Mouse (Mus musculus) spleen, postnatal 14 days (tissue): Measurements from ENCODE around the gene Selenoi.
"Not testable (repeated sequence)": the region's sequence is repeated elsewhere in the genome, so short reads cannot be mapped to it uniquely, and the experiment has no call there.

Source experiments
- DNase-seq, 2 experiments: peaks; one replicate each; pipeline ENCODE4 v3.0.0; 2021 to 2022; ENCODE audit warnings: low spot score in 2 of 2

Selenoi gene

DNA sequence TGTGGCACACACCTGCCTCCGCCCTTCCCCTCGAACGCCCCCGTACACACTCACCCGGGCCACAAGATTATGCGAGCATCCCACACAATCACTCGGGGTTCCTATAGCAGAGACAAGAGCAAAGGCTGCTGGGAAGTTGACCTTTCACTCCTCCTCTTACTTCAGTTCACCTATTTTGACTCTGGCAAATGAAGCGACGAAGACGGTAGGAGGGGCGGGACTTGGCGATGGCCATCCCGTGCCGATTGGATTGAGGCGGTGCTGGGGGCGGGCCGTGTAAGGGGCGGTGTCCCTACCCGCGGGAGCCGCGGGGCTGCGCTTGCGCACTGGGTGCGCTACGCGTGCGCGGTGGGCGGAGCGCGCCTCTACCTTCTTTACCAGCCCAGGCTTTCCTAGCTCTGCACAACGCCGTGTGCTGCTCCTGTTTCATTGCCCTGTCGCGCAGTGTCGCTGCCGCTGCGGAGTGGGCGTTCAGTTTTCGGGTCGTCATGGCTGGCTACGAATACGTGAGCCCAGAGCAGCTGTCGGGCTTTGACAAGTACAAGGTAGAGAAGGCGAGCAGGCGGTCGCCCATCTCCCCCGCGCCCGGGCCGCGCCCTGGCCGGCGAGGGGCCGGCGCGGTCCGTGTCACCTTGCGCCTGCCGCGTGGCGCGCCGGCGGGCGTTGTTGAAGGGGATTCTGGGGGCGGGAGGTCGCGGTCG lies at the start of gene Selenoi:
Gene Selenoi, plus strand, starts transcription at position 311 of the 701 bp plus-strand sequence.
- peak; percentile 97 to 98 for DNase-seq

DNA sequence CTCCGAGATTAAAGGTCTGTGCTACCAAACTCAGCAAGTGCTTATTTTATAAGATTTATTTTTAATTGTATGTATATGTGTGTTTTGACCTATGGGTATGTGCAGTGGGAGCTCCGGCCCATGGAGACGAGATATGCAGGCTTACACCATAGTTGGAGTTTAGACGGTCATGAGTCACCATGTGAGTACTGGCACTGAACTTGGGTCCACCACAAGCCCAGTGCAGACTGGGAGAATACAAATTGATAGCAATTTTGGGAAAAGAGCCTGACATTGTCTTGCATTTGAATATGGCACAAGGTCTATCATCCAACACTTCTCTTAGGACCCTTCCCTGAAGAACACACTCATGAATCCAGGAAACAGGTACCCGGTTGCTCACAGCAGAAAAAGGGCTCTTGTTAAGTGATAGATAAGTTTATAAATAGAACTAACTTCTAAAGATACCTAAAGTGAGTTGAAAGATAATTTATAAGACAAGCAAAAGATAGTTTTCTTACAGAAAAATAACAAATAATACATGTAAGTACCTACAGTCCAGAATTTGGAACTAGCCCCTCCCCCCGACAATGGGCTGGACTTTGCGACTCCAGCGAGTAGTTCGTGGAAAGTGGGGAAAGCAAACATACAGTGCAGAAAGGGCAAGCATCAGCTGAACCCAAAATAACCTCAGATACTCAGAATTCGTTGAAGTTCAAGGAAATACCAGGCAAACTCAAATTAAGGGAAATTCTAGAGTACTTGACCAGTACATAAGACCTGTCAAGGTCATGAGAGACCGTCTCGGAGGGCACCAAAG lies 44.5 kb upstream of the Selenoi start:
- DNase-seq: no peak

DNA sequence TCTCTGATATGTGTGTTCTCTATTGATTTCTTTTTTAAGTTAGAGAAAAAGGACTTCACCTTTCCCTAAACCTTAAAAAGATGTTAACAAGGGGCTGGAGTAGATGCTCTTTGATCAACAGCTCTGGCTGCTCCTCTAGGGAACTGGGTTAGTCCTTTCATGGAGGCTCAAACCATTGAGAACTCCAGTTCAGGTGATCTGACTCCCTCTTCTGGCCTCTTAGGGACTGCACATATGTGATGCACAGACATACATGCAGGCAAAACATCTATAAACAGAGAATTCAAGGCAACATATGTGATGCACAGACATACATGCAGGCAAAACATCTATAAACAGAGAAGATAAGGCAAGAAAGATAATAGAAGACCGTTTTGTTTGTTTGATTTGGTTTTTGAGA lies 39.9 kb upstream of the Selenoi start:
- DNase-seq: no peak

DNA sequence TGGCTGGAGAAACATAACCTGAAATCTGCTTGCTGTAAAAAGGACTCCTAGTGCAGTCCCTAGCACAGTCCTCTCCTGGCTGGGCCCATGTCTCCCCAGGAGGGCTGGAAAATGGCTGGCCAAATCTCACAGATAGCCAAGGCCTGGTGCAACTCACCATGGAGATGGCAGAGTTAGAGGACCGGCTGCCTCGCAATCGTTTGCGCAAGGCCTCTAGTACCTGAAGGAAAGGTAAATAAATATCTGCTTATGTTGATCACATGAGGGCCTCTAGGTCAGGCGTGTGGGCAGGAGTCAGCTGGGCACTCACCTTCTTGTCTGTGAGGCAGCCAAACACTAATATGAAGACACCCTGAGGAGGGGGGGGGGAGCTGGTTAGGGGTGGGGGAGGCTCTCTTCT lies 37.0 kb upstream of the Selenoi start:
- no peak for DNase-seq

DNA sequence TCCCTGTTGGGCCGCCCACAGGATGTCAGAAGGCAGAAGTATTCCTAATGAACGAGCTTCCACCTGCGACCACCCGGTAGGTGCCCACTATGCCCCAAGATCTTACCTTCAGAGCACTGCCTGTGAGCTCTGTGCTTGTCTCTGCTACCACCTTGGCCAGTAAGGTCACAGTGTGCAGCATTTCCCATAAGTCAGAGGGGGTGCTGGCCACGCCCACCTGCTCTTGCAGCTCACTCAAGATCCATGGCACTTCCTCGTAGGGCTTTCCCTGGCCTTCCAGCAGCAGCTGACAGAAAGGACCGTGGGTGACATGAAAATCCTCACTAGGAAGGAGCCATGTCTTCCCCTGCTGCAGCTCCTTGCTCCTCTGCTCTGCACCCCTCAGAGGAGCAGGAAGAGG lies 34.1 kb upstream of the Selenoi start:
- DNase-seq: no peak

DNA sequence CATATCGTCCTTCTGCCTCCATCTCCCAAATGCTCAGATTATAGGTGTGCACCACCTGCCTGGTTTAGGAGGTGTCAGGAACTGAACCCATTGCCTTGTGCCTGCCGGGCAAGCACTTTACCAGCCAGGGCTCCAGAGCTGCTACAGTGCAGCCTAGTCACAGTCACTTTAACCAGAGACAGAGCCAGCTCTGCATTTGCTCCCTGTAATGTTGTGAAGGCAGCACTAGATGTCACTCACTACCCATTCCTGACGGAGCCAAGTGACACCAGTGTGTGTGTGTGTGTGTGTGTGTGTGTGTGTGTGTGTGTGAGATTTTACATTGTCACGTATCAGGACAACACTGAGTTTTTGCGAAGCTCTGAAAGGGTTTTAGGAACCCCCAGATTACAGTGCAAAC lies 30.9 kb upstream of the Selenoi start:
- DNase-seq: no peak

DNA sequence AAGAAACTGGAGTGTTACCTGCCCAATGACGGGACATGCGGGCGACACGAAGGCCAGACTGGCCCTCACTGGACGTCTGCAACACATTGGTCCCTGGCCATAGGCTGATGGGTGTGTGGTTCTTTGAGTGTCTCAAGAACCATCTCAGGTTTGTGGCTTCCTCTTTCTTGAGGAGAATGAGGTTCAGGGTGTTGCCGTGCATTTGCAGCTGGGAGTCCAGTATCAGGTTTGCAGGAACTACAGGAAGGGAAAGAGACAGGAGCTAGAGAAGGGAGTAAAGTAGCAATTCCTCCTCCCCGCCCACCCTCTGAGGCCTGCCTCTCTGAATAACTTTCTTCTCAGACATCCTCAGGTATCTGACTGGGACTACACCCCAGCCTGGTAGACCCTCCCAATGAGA lies 30.2 kb upstream of the Selenoi start:
- DNase-seq: no peak

DNA sequence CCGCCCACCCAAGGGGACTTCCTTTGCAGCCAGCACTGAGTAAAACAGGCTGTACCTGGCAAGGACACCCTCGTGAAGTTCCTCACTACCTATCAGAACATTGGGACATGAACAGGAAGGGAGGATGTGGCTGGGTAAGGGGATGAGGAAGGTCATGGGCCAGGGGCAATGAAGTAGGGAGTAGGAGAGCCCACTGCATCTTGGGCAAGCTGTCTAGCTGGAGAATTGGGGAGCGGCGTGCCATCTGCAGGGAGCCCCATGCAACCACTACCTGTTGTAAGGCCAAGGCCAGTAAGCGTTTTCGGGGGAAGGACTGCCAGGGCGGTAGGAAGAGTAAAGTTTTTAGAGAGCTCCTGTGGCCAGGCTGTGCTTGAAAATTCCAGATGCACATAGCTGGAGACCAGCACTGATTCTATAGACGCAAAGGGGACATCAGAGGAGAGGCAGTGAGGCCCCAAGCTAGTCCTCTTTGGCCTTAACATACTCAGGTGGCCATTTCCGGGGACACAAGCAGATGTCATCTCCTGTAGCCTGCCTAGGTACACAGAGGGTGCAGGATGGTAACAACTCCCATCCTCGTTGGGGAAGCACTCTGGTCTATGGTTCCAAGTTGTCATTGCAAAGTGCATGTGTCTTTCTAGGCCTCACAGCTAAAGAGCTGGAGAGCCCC lies 29.0 kb upstream of the Selenoi start:
- DNase-seq: no peak

DNA sequence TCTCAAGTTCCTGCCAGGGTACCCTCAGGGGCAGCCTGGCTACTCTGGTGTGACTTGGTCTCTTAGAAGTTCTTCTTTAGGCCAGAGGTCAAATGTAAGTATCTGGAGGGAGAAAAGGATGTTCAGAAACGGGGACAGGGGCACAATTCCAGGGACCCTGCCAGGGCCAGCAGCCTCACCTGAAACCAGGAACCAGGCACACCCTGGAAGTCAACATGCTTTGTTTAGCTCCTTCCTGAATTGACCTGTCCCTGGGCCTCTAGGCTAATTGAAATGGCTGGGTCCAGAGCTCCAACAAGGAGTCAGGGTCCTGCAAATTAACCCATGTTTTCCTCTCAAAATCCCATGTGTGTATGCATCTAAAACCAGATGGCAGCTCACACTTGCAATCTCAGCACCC lies 27.9 kb upstream of the Selenoi start:
- DNase-seq: no peak

DNA sequence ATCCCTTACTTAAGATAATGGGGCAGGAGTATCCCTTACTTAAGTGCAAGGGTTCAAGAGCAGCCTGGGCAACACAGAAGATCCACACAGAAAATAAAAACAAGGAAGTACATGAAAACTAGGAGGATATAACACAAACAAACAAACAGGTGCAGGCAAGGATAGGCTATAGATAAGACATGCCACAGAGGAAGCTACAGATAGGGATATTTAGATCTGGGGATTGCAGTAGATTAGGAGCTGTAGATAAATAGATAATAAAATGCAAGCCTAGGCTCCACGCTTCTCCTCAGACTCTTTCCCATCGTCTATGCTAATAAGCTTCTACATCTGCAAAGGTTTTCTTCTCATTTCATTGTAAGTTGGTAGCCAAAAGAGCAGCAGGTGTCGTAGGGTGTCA lies 27.3 kb upstream of the Selenoi start:
- no peak for DNase-seq

DNA sequence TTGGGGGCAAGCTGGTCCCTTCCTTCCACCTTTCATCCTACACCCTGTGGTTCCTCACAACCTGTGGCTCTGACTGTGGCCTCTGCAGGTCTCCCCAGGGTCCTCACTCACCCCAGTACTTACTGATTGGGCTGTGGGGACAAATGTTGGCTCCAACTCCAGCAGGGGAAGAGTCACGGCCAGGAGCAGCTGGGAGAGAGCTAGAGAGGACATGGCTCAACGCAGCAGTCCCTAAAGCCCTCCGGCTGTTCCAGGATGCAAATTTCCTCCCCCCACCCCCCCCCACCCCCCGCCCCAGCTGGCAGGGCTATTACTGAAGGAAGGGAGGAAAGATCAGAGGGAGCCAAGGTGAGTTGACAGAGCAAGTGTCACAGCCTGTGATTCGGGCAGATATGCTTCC lies 26.9 kb upstream of the Selenoi start, which contains the start of gene Adgrf3:
Gene Adgrf3, minus strand, starts transcription at position 230 of the 400 bp plus-strand sequence.
- DNase-seq: no peak

DNA sequence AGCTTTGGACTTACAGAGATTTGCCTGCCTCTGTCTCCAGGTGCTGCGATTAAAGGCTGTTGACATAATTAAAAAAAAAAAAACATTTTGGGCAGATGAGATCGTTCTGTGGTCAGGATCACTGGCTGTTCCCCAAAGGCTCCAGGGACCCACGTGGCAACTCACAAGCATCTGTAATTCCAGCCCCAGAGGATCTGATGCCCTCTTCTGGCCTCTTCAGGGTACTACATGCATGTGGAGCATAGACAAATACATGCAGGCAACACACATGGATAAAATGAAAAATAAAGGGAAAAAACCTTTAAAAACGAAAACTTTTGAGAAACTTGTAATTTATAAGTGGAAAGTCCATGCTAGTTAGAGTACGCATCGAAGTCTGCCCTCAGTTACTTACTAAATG lies 25.1 kb upstream of the Selenoi start:
- no peak for DNase-seq

DNA sequence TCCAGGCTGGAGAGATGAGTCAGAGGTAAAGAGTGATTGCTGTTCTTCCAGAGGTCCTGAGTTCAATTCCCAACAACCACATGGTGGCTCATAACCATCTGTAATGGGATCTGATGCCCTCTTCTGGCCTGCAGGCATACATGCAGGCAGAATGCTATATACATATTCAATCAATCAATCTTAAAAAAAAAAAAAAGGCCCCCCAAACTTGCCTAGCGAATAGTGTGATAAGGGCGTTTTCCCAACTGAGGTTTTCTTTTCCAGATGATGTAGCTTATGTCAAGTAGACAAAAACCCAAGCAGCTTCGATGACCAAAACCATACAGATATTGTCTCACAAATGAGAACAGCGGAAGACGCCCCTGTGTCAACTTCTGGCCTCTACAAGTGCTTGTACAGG lies 21.6 kb upstream of the Selenoi start:
- not testable (repeated sequence) for DNase-seq

DNA sequence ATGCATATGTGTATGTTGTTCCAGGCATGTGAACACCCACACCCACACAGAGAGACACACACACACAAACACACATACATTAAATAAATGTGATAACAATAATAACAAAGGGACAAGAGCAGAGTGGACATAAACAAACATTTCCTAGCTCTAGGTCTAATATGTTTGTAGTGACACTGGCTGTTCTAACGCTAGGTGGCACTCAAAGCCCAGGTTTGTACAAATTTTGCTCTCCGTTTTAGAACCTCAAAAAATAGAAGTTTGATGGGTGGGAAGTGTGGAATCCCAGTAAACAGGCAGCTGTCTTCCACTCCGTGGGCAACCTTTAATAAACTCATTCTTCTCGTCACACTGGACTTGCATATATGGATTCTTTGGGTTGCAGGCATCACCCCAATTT lies 17.5 kb upstream of the Selenoi start:
- DNase-seq: peak in 1 of 2 experiments; percentile 25

DNA sequence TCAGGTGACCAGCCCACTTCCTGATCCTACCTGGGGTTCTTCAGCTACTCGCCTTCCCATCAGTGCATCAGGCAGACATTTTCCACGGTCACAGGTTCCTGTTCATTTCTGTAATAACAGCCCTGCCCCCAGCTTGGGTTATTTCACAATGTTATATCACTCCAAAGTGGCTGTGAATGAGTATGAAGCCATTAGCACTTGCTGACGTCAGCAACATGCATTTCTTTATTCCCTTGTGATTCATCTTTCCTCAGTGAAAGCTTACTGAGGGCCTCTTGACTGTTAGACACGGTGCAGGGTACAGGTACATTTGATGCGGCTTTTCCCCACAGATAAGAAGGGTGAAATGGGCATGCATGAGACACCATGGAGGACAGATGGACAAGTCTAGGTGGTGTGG lies 16.4 kb upstream of the Selenoi start:
- DNase-seq: no peak

DNA sequence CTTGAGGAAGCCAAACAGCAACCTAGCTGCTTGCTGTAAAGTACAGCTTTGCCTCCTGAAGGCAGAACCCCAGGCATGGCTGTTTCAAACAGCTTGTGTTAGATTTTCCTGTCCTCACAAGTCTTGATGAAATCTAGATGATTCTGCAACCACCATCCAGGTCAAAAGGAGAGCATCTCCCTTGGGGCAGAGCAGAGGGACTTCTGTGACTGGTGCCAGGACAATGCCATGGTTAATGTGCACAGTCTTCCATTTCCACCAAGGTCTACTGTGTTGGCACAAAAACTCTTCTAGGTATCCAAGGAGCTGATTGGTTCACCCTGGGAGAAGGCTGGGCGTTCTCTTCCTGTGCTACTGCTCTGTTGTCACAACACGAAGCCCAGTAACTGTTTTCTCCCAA lies 12.7 kb upstream of the Selenoi start:
- DNase-seq: no peak

DNA sequence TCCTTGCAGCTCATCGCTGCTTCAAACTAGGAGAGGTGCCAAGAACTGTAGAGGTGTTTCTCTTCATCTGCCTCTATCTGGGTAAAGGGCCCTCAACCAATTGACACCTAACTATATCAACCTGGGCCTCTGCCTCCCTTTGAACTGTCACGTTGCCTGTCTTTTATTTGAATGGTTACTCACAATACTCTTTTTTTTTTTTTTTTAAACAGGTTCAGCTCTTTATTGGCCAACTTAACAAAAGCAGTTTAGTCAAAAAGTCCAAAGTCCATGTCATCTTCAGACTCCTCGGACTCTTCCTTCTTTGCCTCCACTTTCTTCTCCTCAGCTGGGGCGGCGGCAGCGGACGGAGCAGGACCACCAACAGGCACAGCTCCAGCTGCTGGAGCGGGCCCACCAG lies 11.7 kb upstream of the Selenoi start:
- DNase-seq: no peak

DNA sequence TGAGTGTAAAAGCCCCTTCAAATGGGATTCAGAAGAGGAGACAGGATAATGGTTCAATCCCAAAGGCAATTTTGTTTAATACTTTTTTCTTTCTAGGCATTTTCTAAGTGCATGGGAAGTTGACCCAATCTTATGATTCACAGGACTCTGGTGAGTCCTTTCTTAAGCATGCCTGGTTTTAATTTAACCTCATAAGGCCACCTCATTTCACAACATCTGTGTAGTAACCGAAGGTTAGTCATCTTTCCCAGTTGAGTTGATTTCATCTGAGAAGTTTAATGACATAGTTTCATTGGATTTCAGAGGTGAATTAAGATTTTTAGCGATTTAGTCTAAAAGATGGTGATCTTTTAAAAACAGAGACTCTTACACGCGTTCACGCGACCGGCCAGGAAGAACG lies 9.7 kb upstream of the Selenoi start:
- DNase-seq: no peak

DNA sequence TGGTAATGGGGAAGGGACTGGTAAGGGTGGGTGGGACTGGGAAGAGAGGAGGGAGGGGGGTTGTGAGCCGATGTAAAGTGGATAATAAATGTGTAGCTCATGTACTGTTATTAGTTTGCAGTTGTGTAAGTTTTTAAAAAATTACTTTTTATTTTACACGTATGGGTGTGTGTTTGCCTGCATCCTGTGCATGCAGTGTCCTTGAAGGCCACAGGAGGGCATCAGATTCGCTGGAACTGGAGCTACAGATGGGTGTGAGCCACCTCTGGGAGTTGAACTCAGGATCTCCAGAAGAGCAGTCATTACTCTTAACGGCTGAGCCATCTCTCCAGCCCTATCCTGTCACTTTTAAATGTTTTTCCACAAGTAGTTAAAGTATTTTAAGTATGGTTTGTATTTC lies 1.5 kb upstream of the Selenoi start:
- peak in 1 of 2 experiments; percentile 40 for DNase-seq

DNA sequence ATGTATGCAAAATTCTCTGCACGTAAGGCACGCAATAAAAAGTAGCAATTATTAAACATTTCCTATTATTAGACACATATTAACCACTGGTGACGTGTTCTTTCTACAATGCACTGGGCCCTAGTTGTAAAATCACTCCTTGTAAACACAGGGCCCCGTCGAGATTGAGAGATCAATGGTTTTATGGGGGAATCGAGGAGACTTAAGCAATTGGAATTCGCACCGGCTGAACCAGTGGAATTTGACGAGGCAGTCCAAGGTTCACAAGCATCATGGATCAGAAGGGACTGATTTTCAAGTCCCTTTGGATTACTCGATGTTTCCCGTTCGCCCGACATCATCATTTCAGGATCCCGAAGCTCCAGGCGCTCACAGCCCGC lies 500 bp upstream of the Selenoi start:
- no peak for DNase-seq

DNA sequence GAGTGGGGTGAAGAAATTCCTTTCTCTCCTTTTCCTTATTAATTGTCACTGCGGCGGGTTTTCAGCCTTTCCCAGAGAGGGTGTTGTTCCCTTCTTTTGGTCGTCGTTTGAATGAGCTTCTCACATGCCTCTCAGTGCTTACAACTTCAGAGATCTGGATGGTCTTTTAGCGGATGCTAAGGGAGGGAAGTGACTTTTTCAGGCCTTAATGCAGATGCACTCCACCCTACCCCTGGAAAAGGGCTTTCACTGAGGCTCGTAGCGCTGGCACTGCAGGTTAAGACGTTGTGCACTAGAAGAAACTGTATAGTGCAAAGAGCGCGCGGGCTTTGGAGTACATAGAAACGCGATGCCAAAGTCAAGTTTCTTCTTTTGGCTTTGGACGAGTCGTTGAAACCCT lies 661 bp downstream of the Selenoi start:
- DNase-seq: peak in 1 of 2 experiments; percentile 7

DNA sequence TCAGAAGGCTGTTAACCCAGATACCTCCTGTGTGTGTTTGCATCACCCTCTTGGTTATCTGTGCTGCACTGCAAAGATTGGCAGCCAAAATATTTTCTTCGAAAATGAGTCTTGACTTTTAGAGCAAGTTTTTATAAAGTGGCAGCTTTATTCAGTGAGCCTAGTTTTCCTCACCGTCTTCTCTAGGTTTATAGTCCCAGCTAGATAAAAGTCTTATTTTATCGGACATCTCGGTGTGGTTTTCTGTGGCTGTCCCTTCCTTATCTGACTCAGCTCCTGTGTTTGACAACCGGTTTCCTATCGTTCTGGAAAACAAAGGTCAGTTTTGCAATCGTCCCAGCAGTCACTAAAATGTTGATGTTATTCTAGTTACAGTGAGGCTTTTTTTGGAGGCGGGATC lies 1.6 kb downstream of the Selenoi start:
- DNase-seq: no peak

DNA sequence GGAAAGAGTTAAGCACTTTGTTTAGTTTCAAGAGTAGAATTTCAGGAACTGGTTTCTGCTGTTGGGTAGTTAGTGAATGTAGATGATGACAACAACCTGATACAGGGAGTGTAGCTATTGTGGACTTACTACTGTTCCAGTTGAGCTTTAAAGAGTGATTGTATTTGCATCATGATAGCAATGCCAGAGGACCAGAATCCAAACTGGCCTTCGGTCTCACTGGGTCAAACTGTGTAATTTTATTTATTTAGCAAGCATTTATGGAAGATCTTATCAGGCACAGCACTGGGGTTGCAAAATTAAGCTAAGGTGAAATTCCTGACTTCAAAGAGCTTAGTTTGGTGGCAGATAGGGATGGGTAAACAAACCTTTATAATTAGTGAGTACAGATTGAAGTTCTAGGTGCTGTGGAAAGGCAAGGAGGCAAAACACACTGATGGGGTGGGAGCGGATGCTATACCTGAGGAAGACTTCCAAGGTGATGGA lies 3.3 kb downstream of the Selenoi start:
- no peak for DNase-seq
